Mouse (Mus musculus): ENCODE measurements around the gene Akr1d1.

DNA sequence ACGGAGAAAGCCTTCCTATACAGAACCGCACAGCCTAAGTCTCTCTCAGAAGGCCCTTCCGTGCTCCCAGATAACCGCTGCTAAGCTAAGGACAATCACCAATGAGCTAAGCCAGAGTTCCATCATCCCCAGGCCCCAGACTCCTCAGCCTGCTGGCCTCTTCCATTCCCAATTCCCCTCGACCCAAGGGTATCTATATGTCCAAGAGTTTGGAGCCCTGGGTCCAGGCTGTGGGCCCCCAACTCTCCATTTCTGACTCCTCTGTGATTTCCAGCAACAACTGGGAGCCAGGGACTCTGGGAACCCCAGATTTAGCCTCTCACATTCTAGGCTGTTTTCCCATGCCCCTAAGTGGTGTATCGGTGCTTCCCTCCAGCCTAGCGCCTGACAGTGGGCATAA lies 86.2 kb downstream of the Akr1d1 start:
- TF ChIP-seq CTCF (IDR thresholded peaks at IDR 0.05; ENCODE audit: low read depth, low read length) (no peak), POLR2A (IDR thresholded peaks at IDR 0.05; ENCODE audit: borderline replicate concordance, low read depth, low read length) (no peak)

Data from bone marrow macrophage, adult 2 months (primary cell).